10 mouse cellular contexts compared by ENCODE assay signal in the genomic region with DNA sequence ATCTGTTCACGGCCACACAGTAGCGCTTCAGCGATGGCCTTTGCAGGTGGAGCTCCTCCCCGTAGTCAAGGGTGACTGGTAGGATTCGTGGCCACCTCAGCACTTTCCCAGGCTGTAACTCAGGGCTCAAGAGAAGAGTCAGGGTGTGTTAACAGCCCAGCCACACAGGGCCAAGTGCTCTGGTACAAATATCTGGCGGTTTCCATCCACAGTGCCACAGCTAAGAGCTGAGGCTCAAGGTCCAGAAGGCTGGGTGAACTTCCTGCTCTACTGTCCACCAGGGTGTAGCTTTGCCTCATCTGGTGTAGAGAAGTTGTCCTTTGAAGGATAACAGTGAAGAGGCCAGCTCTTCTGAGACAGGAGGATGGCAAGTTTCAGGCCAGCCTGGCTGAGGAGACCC. TPM values are rescaled to one million over a fixed set of nuclear protein-coding genes. Genes with fewer than 3 reads are reported as not detected.
DNase-seq lines count a peak whose midpoint lies in the region; TF ChIP-seq lines count a peak whose summit lies in the region.
"Had no signal": no experiment of that assay in that cellular context is flagged by ENCODE, and none has a peak within 500 bp of the region (broad histone marks: within the 10 kb centered on the region; RNA-seq: fewer than 3 reads in every experiment).

No protein-coding gene starts in this region.

- no peak overlapping the region for H3K9ac ChIP-seq in heart, adult 2 months (ENCODE audit: low read depth, low read length)
- H3K9ac ChIP-seq: hindbrain, embryonic 13.5 days had no signal

- peak overlapping the region; percentile 82 for H3K27ac ChIP-seq in heart, adult 2 months
- H3K27ac ChIP-seq: hindbrain, embryonic 13.5 days had no signal

- peak; percentile 14; the same call in 1 of the 2 replicates for TF ChIP-seq CTCF in heart, adult 2 months (IDR thresholded peaks at IDR 0.05)

- 54% methylated on average over 6 of the region's 6 CpGs for WGBS in heart, adult 2 months

- no peak for TF ChIP-seq EP300 in heart, adult 2 months (IDR thresholded peaks at IDR 0.05; ENCODE audit: insufficient read depth, low read depth, low read length)

- no peak for DNase-seq in heart, adult 2 months
- no peak for DNase-seq in heart, postnatal 14 days
- peak; percentile 15 to 33 for DNase-seq in kidney, postnatal 36 days
- no peak for DNase-seq in kidney, postnatal 25 days
- DNase-seq in thymus, postnatal 0 days (ENCODE audit: low spot score), result peak; percentile 18
- DNase-seq in thymus, postnatal 36 days, result no peak
- DNase-seq in cerebellum, adult 18-20 months, result no peak
- DNase-seq in right cerebral cortex, postnatal 36 days (ENCODE audit: low spot score in 2 of 2), result no peak
- DNase-seq: B cell, adult 2 months had no signal

- intact Hi-C loops in heart, adult 2 months (cut with DNase I), result no loop called here
- intact Hi-C loops in heart, postnatal 14 days (cut with DNase I), result no loop called here

- H3K27me3 ChIP-seq in heart, adult 2 months (ENCODE audit: control insufficient read depth, insufficient read depth, low read length), result no peaks in the 10 kb centered on the region
- H3K27me3 ChIP-seq: hindbrain, embryonic 13.5 days had no signal

- H3K4me1 ChIP-seq in heart, adult 2 months (ENCODE audit: control insufficient read depth, insufficient read depth, low read length), result peaks cover 41% of the 10 kb centered on the region

- H3K79me2 ChIP-seq in heart, adult 2 months (replicated peaks; ENCODE audit: control insufficient read depth, insufficient read depth, low read length), result no peaks in the 10 kb centered on the region

- H3K4me3 ChIP-seq in heart, adult 2 months, result no peak overlapping the region
- H3K4me3 ChIP-seq: hindbrain, embryonic 13.5 days had no signal

- TF ChIP-seq POLR2A in heart, adult 2 months (IDR thresholded peaks at IDR 0.05; ENCODE audit: insufficient read depth, low read depth, low read length), result no peak

- peaks cover 4% of the 10 kb centered on the region for H3K36me3 ChIP-seq in heart, adult 2 months (ENCODE audit: control insufficient read depth, insufficient read depth, low read length)
- H3K36me3 ChIP-seq: hindbrain, embryonic 13.5 days had no signal

RNA-seq across cellular contexts. Expression of a gene that starts 8.3 kb away (rescaled TPM):
- 10 to 100 TPM; 10.9 to 14.5 TPM for total RNA-seq in heart, adult 2 months (2021)
- 15.9 and 17.3 TPM in 2 replicates for polyA plus RNA-seq in heart, adult 2 months (2012; rRNA removed)
- total RNA-seq in heart, postnatal 14 days (2021), result 10 to 100 TPM; 18.4 to 19.3 TPM
- 102 and 111 TPM in 2 replicates for polyA plus RNA-seq in thymus, postnatal 0 days (2015; fragmentation: Nextera tagmentation; extraction: Ambion mirVana)

RNA-seq across cellular contexts. Expression of a gene that starts 46.2 kb away (rescaled TPM):
- under 1 TPM; 0.21 to 0.86 TPM for total RNA-seq in heart, adult 2 months (2021)
- 0.76 and 0.91 TPM in 2 replicates for polyA plus RNA-seq in heart, adult 2 months (2012; rRNA removed)
- 1 to 10 TPM in 1 of 2 experiments, under 1 TPM in 1; 0.60 to 1.0 TPM for total RNA-seq in heart, postnatal 14 days (2021)
- polyA plus RNA-seq in thymus, postnatal 0 days (2015; fragmentation: Nextera tagmentation; extraction: Ambion mirVana), result 61.5 and 71.4 TPM in 2 replicates

Comparison
In these comparisons a context has a peak if more than half of its experiments do, and no peak if none do; other contexts are left out.
1. DNase-seq: peak in kidney, postnatal 36 days (2 of 2) and thymus, postnatal 0 days (single experiment); none in heart, adult 2 months (0 of 2), heart, postnatal 14 days (0 of 2), kidney, postnatal 25 days (0 of 2), thymus, postnatal 36 days (0 of 2), cerebellum, adult 18-20 months (0 of 2) and right cerebral cortex, postnatal 36 days (0 of 2).